Mouse (Mus musculus): ENCODE results near the gene Idh3b.

The Idh3b gene

GRCm38 (mm10) chr2:130283854-130284654 lies at the start of gene Idh3b:
Gene Idh3b, minus strand, starts transcription at chr2:130284547.
- DNase-seq (ENCODE audit: low read depth) = peak; percentile 67

GRCm38 (mm10) chr2:130329502-130329901 lies 45.2 kb upstream of the Idh3b start:
- no peak for DNase-seq (ENCODE audit: low read depth)

- DNase-seq (ENCODE audit: low read depth) = no peak
Measured at GRCm38 (mm10) chr2:130327057-130327456, 42.7 kb upstream of the Idh3b start.

- no peak for DNase-seq (ENCODE audit: low read depth)
Measured at GRCm38 (mm10) chr2:130303014-130303413, 18.7 kb upstream of the Idh3b start.

DNA sequence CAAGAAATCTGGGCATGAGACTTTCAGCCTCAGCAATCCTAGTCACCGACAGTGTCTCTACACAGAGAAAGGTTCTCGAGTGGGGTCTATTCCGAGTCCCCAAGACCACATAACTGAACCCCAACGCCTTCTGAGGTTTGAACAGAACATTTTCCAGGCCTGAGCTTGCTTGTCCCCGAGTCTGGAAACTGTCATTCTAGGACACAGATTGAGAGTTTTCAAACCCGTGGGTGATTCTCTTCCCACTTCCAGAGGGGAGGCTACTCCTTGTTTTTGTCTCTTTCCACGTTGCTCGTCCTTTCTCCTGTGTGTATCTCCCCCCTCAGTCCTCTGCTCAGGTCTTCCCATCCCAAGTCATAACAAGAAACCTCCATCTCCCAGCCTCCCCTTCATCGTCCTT lies 13.2 kb upstream of the Idh3b start:
- DNase-seq (ENCODE audit: low read depth) = no peak

GRCm38 (mm10) chr2:130296134-130296745 lies 11.9 kb upstream of the Idh3b start:
- DNase-seq (ENCODE audit: low read depth) = no peak

DNA sequence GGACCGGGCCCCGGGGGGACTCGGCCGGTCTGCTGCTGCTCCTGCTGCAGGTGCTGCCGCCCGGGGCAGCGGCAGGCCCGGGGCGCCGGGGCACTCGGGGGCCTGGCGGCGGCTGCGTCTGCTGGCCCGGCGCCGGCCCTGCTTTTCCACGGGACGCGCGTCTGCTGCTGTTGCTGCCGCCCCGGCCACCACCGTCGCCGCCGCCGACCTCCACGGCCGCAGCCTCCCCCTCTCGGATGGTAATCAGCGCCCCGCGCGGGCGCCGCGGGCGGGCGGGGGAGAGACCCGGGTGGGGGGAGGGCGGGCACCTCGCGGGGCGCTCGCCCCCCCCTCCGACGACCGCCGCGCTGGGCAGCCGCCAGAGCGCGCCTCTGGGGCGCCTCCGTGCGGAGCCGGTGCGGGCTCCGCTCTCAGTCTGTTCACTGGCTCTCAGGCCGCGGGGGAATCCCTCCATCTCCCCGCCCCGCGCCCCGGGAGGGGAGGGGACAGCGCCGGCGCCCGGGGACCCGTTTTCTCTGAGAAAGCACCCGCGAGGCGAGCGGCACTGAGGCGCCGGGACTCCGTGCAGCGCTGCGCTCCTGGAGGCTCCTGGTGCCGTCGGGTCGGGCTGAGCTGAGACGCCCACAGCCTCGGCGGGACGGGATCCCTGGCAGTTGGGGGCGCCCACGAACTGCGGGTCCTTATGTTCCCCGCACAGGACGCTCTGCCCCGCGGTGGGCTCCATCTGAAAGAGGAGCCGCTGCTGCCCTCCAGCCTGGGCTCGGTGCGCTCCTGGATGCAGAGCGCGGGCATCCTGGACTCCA lies 11.2 kb upstream of the Idh3b start:
- no peak for DNase-seq (ENCODE audit: low read depth)

- no peak for DNase-seq (ENCODE audit: low read depth)
Measured at GRCm38 (mm10) chr2:130294936-130295277, 10.6 kb upstream of the Idh3b start, which contains the start of gene Ebf4. Gene Ebf4, plus strand, starts transcription at chr2:130295169.

GRCm38 (mm10) chr2:130294218-130294935 lies 10.0 kb upstream of the Idh3b start:
- no peak for DNase-seq (ENCODE audit: low read depth)

DNA sequence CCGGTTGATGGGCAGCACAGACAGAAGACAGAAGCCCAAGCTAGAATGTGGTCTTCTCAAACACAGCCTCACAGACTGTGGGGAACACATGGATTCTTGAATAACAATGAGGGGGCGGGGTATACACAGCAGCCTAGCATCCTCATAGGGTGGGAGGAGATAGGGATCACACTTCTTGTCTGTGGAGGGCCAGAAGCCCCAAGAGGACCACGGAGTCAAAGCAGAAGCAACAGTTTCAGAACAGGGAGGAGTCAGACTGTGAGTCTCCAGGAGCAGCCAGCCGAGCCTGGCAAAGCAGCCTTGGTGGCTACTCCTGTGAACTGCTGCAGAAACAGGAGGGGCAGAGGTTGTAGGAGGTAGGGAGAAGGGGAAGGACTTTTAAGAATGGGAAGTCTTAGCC lies 9.1 kb upstream of the Idh3b start:
- no peak for DNase-seq (ENCODE audit: low read depth)

- no peak for DNase-seq (ENCODE audit: low read depth)
Measured at GRCm38 (mm10) chr2:130293009-130293408, 8.7 kb upstream of the Idh3b start.

- peak; percentile 74 for DNase-seq (ENCODE audit: low read depth)
Measured at GRCm38 (mm10) chr2:130291434-130291833, 7.1 kb upstream of the Idh3b start.

- DNase-seq (ENCODE audit: low read depth) = no peak
Measured at GRCm38 (mm10) chr2:130289086-130289485, 4.7 kb upstream of the Idh3b start.

DNA sequence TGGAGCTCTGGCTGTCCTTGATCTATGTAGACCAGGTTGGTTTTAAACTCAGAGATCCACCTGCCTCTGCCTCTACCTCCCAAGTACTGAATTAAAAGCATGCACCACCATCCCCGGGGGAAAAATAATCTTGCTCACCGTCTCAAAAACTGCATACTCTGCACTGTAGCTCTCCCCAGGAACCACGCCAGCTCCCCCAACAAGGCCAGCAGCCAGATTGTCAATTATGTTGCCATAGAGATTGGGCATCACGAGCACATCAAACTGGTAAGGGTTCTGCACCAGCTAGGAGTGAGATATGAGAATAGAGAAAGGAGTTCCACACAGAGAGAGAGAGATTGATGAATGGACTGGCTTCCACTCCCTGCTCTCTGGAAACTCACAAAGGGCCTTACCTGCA lies 3.5 kb downstream of the Idh3b start:
- no peak for DNase-seq (ENCODE audit: low read depth)

DNA sequence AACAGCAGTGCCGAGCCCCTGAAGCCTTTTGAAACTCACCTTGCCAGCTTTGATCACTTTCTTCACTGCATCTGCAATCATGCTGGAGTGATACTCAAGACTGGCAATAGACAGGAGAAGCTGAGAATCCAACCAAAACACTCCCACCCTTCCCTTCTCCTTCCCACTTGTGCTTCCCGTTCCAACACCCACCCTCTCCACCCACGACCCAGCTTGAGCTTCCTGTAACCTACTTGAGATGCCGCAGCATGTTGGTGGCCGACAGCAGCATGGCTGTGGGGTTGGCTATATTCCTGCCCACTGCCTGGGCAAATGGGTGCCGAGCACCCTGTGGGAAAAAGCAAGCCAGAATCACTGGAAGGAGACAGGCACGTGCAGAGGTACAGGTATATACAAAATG lies 4.1 kb downstream of the Idh3b start:
- no peak for DNase-seq (ENCODE audit: low read depth)

- no peak for DNase-seq (ENCODE audit: low read depth)
Measured at GRCm38 (mm10) chr2:130279600-130280091, 4.7 kb downstream of the Idh3b start.

DNA sequence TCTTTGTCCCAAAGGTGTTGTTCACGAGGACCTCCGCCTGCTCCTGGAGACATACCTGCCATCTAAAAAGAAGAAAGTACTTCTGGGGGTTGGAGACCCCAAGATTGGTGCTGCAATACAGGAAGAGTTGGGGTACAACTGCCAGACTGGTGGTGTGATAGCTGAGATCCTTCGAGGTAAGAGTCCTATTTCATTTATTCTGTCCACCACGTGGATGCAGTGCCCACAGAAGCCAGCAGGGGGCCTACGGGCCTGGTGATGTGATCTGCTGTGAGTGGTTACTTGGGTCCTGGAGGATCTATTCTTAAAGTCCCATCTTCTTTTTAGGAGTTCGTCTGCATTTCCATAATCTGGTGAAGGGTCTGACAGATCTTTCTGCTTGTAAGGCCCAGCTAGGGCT lies 8.7 kb downstream of the Idh3b start:
- peak; percentile 81 for DNase-seq (ENCODE audit: low read depth)

GRCm38 (mm10) chr2:130274862-130275261 lies 9.5 kb downstream of the Idh3b start:
- no peak for DNase-seq (ENCODE audit: low read depth)

- DNase-seq (ENCODE audit: low read depth) = peak; percentile 95
Measured at GRCm38 (mm10) chr2:130274149-130274861, 10.0 kb downstream of the Idh3b start, which contains the start of gene Nop56. Gene Nop56, plus strand, starts transcription at chr2:130274430.

GRCm38 (mm10) chr2:130273732-130274131 lies 10.6 kb downstream of the Idh3b start:
- no peak for DNase-seq (ENCODE audit: low read depth)

- no peak for DNase-seq (ENCODE audit: low read depth)
Measured at GRCm38 (mm10) chr2:130268074-130268473, 16.3 kb downstream of the Idh3b start.

Data from c-Kit-positive CD71-negative TER-119-negative erythroid progenitor cells, embryonic 14.5 days (primary cell).